Mouse (Mus musculus): ENCODE measurements around the gene Cldn15. TPM values are rescaled to one million over a fixed set of nuclear protein-coding genes. Genes with fewer than 3 reads are reported as not detected.

Cldn15 gene
- polyA plus RNA-seq (2014; fragmentation: Illumina TruSeq; extraction: RNeasy Lipid Tissue Mini Kit (QIAGEN cat#74804); ENCODE audit: low read depth, low replicate concordance), result 3.3 TPM

GRCm38 (mm10) chr5:136966331-136966730 lies at the start of gene Cldn15:
Cldn15 (plus strand) TSS chr5:136966616.

GRCm38 (mm10) chr5:136953015-136953414 lies 13.4 kb upstream of the Cldn15 start, which contains the start of gene Fis1:
Fis1 (plus strand) TSS chr5:136953275.

GRCm38 (mm10) chr5:136986695-136987137 lies 20.3 kb downstream of the Cldn15 start, which contains the start of gene Plod3:
Plod3 (plus strand) TSS chr5:136987019.

GRCm38 (mm10) chr5:136987934-136988271 lies 21.5 kb downstream of the Cldn15 start, which contains the start of gene Znhit1:
Znhit1 (minus strand) TSS chr5:136988021.

Other genes with a start within 250 kb of the Cldn15 start
- gene Col26a1, start 83.4 kb upstream of the Cldn15 start, polyA plus RNA-seq (2014; fragmentation: Illumina TruSeq; extraction: RNeasy Lipid Tissue Mini Kit (QIAGEN cat#74804); ENCODE audit: low read depth, low replicate concordance), result not detected
- 4.3 TPM for gene Ift22, start 58.5 kb upstream of the Cldn15 start, polyA plus RNA-seq (2014; fragmentation: Illumina TruSeq; extraction: RNeasy Lipid Tissue Mini Kit (QIAGEN cat#74804); ENCODE audit: low read depth, low replicate concordance)
- gene Fis1, start 13.3 kb upstream of the Cldn15 start, polyA plus RNA-seq (2014; fragmentation: Illumina TruSeq; extraction: RNeasy Lipid Tissue Mini Kit (QIAGEN cat#74804); ENCODE audit: low read depth, low replicate concordance), result 9.0 TPM
- gene Plod3, start 20.4 kb downstream of the Cldn15 start, polyA plus RNA-seq (2014; fragmentation: Illumina TruSeq; extraction: RNeasy Lipid Tissue Mini Kit (QIAGEN cat#74804); ENCODE audit: low read depth, low replicate concordance), result 1.7 TPM
- gene Znhit1, start 21.4 kb downstream of the Cldn15 start, polyA plus RNA-seq (2014; fragmentation: Illumina TruSeq; extraction: RNeasy Lipid Tissue Mini Kit (QIAGEN cat#74804); ENCODE audit: low read depth, low replicate concordance), result 5.1 TPM
- gene Vgf, start 59.8 kb downstream of the Cldn15 start, polyA plus RNA-seq (2014; fragmentation: Illumina TruSeq; extraction: RNeasy Lipid Tissue Mini Kit (QIAGEN cat#74804); ENCODE audit: low read depth, low replicate concordance), result 0.23 TPM
- 21.2 TPM for gene Ap1s1, start 79.5 kb downstream of the Cldn15 start, polyA plus RNA-seq (2014; fragmentation: Illumina TruSeq; extraction: RNeasy Lipid Tissue Mini Kit (QIAGEN cat#74804); ENCODE audit: low read depth, low replicate concordance)
- 5.0 TPM for gene Serpine1, start 105.7 kb downstream of the Cldn15 start, polyA plus RNA-seq (2014; fragmentation: Illumina TruSeq; extraction: RNeasy Lipid Tissue Mini Kit (QIAGEN cat#74804); ENCODE audit: low read depth, low replicate concordance)
- gene Trim56, start 149.6 kb downstream of the Cldn15 start, polyA plus RNA-seq (2014; fragmentation: Illumina TruSeq; extraction: RNeasy Lipid Tissue Mini Kit (QIAGEN cat#74804); ENCODE audit: low read depth, low replicate concordance), result 37.8 TPM
- not detected for gene Muc3, start 182.7 kb downstream of the Cldn15 start, polyA plus RNA-seq (2014; fragmentation: Illumina TruSeq; extraction: RNeasy Lipid Tissue Mini Kit (QIAGEN cat#74804); ENCODE audit: low read depth, low replicate concordance)
- not detected for gene Muc3a, start 245.8 kb downstream of the Cldn15 start, polyA plus RNA-seq (2014; fragmentation: Illumina TruSeq; extraction: RNeasy Lipid Tissue Mini Kit (QIAGEN cat#74804); ENCODE audit: low read depth, low replicate concordance)